Mouse (Mus musculus): ENCODE data around the gene Snrpg. TPM values are rescaled to one million over a fixed set of nuclear protein-coding genes. Genes with fewer than 3 reads are reported as not detected.
"Not testable (repeated sequence)": the region's sequence is repeated elsewhere in the genome, so short reads cannot be mapped to it uniquely, and the experiment has no call there.

The Snrpg gene
- total and polyA plus RNA-seq, 2 experiments from 2014 or later = 60.1 to 243 TPM

DNA sequence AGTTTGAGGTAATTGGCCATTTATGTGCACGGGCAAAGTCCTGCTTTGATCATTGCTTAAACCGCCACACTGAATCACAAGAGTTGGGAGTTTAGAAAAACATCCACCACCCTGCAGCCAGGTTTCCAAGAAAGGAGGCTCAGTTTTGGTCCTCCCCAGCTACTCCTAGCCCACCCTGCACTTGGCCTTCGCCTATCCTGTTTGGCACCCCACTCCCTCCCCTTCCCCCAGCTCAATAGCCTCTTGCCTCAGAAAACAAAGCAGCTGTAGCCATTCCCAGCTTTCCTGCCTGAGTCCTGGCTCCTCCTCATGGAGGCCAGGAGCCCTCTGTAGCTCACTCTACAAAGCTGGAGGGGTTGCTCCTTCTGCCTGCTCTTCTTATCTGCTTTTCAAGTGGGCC, 42.7 kb upstream of the Snrpg start:
- no peaks in the 10 kb centered on the region for H3K4me1 ChIP-seq (ENCODE audit: insufficient read depth, low read length)
- no peak overlapping the region for H3K4me2 ChIP-seq (ENCODE audit: low read depth, low read length, poor library complexity, severe bottlenecking)
- no peak overlapping the region for H3K4me3 ChIP-seq (ENCODE audit: low read depth, low read length)
- H3K9me3 ChIP-seq (ENCODE audit: low read length) = no peaks in the 10 kb centered on the region
- H3K36me3 ChIP-seq (ENCODE audit: insufficient read depth, low read length) = no peaks in the 10 kb centered on the region
- ATAC-seq (ENCODE audit: low FRiP score) (no peak), DNase-seq (ENCODE audit: low spot score) (no peak)
- no peak overlapping the region for H3K9ac ChIP-seq (replicated peaks; ENCODE audit: low read length, poor library complexity, severe bottlenecking)
- no peak overlapping the region for H3K27ac ChIP-seq (ENCODE audit: low read depth, low read length)
- no peak for TF ChIP-seq CTCF (IDR thresholded peaks at IDR 0.05)
- H3K27me3 ChIP-seq (ENCODE audit: insufficient read depth, low read length) = no peaks in the 10 kb centered on the region
- 53% methylated on average over 3 of the region's 3 CpGs for WGBS

DNA sequence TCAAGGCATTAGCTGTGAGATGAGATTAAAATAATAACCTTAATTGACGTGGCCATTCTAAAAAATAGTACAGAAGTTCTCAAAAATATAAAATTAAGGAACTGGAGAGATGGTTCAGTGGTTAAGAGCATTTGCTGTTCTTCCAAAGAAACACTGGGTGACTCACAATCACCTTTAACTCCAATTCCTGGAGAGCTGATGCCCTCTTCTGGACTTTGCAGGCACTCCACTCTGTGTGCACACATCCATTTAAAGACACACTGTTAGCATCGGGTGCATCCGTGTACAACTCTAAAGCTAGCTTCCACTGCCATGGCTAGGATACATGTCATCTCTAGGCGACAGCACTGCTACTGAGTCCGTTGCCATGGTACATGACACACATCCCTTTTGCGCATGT, 41.2 kb upstream of the Snrpg start:
- ATAC-seq (ENCODE audit: low FRiP score) (no peak), DNase-seq (ENCODE audit: low spot score) (no peak)
- H3K4me3 ChIP-seq (ENCODE audit: low read depth, low read length) = no peak overlapping the region
- H3K9me3 ChIP-seq (ENCODE audit: low read length) = no peaks in the 10 kb centered on the region
- 92% methylated on average over 6 of the region's 6 CpGs for WGBS
- TF ChIP-seq CTCF (IDR thresholded peaks at IDR 0.05) = peak; percentile 45; the same call in 1 of the 2 replicates
- H3K4me2 ChIP-seq (ENCODE audit: low read depth, low read length, poor library complexity, severe bottlenecking) = no peak overlapping the region
- H3K9ac ChIP-seq (replicated peaks; ENCODE audit: low read length, poor library complexity, severe bottlenecking) = no peak overlapping the region
- H3K4me1 ChIP-seq (ENCODE audit: insufficient read depth, low read length) = no peaks in the 10 kb centered on the region
- H3K27me3 ChIP-seq (ENCODE audit: insufficient read depth, low read length) = no peaks in the 10 kb centered on the region
- no peak overlapping the region for H3K27ac ChIP-seq (ENCODE audit: low read depth, low read length)
- H3K36me3 ChIP-seq (ENCODE audit: insufficient read depth, low read length) = no peaks in the 10 kb centered on the region

DNA sequence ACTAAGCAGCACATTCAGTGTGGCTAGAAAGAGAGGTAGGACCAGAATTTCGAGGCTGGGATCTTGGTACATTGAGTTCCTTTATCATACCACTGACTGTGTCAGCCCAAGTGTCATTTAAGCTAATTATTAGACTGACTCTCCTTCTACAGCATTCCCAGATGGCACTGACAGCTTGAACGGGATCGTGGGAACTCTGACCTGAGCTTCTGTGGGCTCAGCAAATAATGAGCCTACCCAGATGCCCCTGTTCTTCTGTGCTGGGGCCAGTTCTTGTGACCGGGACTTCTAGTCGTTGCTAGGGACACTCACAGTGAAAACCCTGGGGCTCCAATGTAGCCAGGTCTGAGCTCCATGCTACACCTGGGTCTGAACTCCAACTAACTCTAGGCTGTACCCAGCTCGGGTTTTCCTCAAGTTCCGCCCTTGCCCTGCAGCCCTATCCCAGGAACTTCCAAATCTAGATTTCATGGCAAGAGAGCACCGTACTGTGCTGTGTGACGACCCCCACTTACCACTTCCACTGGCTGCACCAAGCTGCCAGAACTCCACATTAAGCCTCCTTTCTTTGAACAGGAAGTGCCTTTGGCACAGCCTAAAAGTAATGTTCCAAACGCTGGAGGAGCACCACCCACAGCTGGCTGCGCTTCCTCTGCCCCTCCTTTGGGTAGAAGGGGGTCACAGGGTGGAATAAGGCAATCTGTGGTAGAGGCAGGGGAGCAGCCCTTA, 35.8 kb upstream of the Snrpg start:
- 67% methylated on average over 11 of the region's 11 CpGs for WGBS
- Histone ChIP-seq H3K4me3 (ENCODE audit: low read depth, low read length) (no peak overlapping the region), H3K4me2 (ENCODE audit: low read depth, low read length, poor library complexity, severe bottlenecking) (no peak overlapping the region), H3K9me3 (ENCODE audit: low read length) (no peaks in the 10 kb centered on the region), H3K27ac (ENCODE audit: low read depth, low read length) (no peak overlapping the region), H3K4me1 (ENCODE audit: insufficient read depth, low read length) (no peaks in the 10 kb centered on the region), H3K9ac (replicated peaks; ENCODE audit: low read length, poor library complexity, severe bottlenecking) (no peak overlapping the region), H3K36me3 (ENCODE audit: insufficient read depth, low read length) (no peaks in the 10 kb centered on the region), H3K27me3 (ENCODE audit: insufficient read depth, low read length) (no peaks in the 10 kb centered on the region)
- ATAC-seq (ENCODE audit: low FRiP score) = no peak
- no peak for DNase-seq (ENCODE audit: low spot score)
- TF ChIP-seq CTCF (IDR thresholded peaks at IDR 0.05) = no peak

DNA sequence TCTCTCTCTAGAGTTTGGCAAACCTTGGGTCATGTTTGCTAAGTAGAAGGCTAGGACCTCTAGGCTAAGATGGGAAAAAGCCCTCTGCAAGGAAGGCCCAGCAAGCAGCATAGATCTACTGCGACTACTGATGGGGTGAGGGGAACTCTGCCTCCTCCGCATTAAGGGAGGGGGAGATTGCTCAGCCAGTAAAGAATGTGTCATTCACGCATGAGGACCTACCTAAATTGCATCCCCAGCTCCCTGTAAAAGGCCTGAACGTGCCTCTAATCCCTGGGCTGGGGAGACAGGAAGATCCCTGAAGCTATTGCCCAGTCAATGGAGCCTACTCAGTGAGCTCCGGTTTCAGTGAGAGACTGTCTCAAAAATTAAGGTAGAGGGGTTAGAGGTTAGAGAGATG, 35.2 kb upstream of the Snrpg start:
- H3K4me3 ChIP-seq (ENCODE audit: low read depth, low read length) = no peak overlapping the region
- no peaks in the 10 kb centered on the region for H3K4me1 ChIP-seq (ENCODE audit: insufficient read depth, low read length)
- H3K9me3 ChIP-seq (ENCODE audit: low read length) = no peaks in the 10 kb centered on the region
- no peak for ATAC-seq (ENCODE audit: low FRiP score)
- H3K4me2 ChIP-seq (ENCODE audit: low read depth, low read length, poor library complexity, severe bottlenecking) = no peak overlapping the region
- no peak overlapping the region for H3K27ac ChIP-seq (ENCODE audit: low read depth, low read length)
- no peak overlapping the region for H3K9ac ChIP-seq (replicated peaks; ENCODE audit: low read length, poor library complexity, severe bottlenecking)
- WGBS = 69% methylated on average over 5 of the region's 5 CpGs
- no peaks in the 10 kb centered on the region for H3K27me3 ChIP-seq (ENCODE audit: insufficient read depth, low read length)
- DNase-seq (ENCODE audit: low spot score) = no peak
- no peaks in the 10 kb centered on the region for H3K36me3 ChIP-seq (ENCODE audit: insufficient read depth, low read length)
- no peak for TF ChIP-seq CTCF (IDR thresholded peaks at IDR 0.05)

DNA sequence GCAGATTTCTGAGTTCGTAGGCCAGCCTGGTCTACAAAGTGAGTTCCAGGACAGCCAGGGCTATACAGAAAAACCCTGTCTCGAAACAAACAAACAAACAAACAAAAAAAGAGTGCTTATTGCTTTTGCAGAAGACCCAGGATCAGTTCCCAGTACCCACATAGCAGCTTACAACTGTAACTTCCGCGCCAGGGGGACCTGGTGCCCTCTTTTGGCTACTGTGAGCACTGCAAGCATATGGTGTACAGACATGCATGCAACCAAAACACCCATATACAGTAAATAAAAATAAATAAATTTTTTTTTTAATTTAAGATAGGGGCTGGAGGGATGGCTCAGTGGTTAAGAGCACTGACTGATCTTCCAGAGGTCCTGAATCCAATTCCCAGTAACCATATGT, 34.8 kb upstream of the Snrpg start:
- not testable (repeated sequence) for H3K4me1 ChIP-seq (ENCODE audit: insufficient read depth, low read length); H3K27me3 ChIP-seq (ENCODE audit: insufficient read depth, low read length); ATAC-seq (ENCODE audit: low FRiP score); H3K4me3 ChIP-seq (ENCODE audit: low read depth, low read length); DNase-seq (ENCODE audit: low spot score); H3K4me2 ChIP-seq (ENCODE audit: low read depth, low read length, poor library complexity, severe bottlenecking); H3K36me3 ChIP-seq (ENCODE audit: insufficient read depth, low read length); H3K27ac ChIP-seq (ENCODE audit: low read depth, low read length); H3K9ac ChIP-seq (replicated peaks; ENCODE audit: low read length, poor library complexity, severe bottlenecking); H3K9me3 ChIP-seq (ENCODE audit: low read length)
- 93% methylated on average over 4 of the region's 4 CpGs for WGBS

DNA sequence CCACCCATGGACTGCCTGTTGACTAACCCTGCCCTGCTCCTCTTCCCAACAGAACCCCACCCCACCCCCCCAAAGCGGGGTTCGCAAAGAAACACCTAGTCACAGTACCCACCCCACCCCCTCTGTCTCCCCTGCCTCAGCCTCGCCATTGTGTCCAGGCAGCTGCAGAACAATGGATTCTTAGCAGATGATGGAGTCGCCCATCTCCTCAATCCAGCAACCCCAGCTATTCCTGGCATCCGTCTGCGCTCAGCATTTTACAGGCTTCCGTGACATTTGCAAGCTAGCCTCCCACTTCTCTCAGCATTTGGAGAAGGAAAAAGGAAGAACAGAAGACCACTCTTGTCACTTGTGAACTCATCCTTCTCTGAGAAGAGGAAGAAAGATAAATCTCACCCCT, 27.4 kb upstream of the Snrpg start:
- no peaks in the 10 kb centered on the region; the same call in 1 of the 2 replicates for H3K4me1 ChIP-seq (ENCODE audit: insufficient read depth, low read length)
- H3K27me3 ChIP-seq (ENCODE audit: insufficient read depth, low read length) = no peaks in the 10 kb centered on the region
- no peak overlapping the region for H3K4me3 ChIP-seq (ENCODE audit: low read depth, low read length)
- H3K4me2 ChIP-seq (ENCODE audit: low read depth, low read length, poor library complexity, severe bottlenecking) = peak overlapping the region; percentile 28; the same call in 1 of the 2 replicates
- H3K36me3 ChIP-seq (ENCODE audit: insufficient read depth, low read length) = no peaks in the 10 kb centered on the region
- H3K27ac ChIP-seq (ENCODE audit: low read depth, low read length) = no peak overlapping the region
- H3K9ac ChIP-seq (replicated peaks; ENCODE audit: low read length, poor library complexity, severe bottlenecking) = 0 out of 2 replicates have a peak overlapping the region, but pooled peaks have one; percentile 44
- no peak for TF ChIP-seq CTCF (IDR thresholded peaks at IDR 0.05)
- WGBS = 11% methylated on average over 7 of the region's 7 CpGs
- DNase-seq (ENCODE audit: low spot score) (no peak), ATAC-seq (ENCODE audit: low FRiP score) (no peak)
- no peaks in the 10 kb centered on the region for H3K9me3 ChIP-seq (ENCODE audit: low read length)
